Mouse (Mus musculus): ENCODE results near the gene Gm9918. TPM values are rescaled to one million over a fixed set of nuclear protein-coding genes. Genes with fewer than 3 reads are reported as not detected.

Gm9918 gene
- polyA plus RNA-seq, 1 experiment from 2014 or later = 0.09 TPM

Other genes starting within 250 kb of the Gm9918 start
- gene Krt18, start 242.4 kb upstream of the Gm9918 start, polyA plus RNA-seq (2015; fragmentation: Nextera tagmentation; extraction: Ambion mirVana) = 1.9 and 300 TPM in 2 replicates
- 72.6 and 87.1 TPM in 2 replicates for gene Eif4b, start 196.8 kb upstream of the Gm9918 start, polyA plus RNA-seq (2015; fragmentation: Nextera tagmentation; extraction: Ambion mirVana)
- gene Tns2, start 170.2 kb upstream of the Gm9918 start, polyA plus RNA-seq (2015; fragmentation: Nextera tagmentation; extraction: Ambion mirVana) = 9.8 and 13.7 TPM in 2 replicates
- gene Spryd3, start 134.3 kb upstream of the Gm9918 start, polyA plus RNA-seq (2015; fragmentation: Nextera tagmentation; extraction: Ambion mirVana) = 83.6 and 96.0 TPM in 2 replicates
- 3.2 and 3.5 TPM in 2 replicates for gene Igfbp6, start 126.2 kb upstream of the Gm9918 start, polyA plus RNA-seq (2015; fragmentation: Nextera tagmentation; extraction: Ambion mirVana)
- gene Soat2, start 120.0 kb upstream of the Gm9918 start, polyA plus RNA-seq (2015; fragmentation: Nextera tagmentation; extraction: Ambion mirVana) = 0.06 and 0.68 TPM in 2 replicates
- gene Zfp740, start 67.3 kb upstream of the Gm9918 start, polyA plus RNA-seq (2015; fragmentation: Nextera tagmentation; extraction: Ambion mirVana) = 45.1 and 48.7 TPM in 2 replicates
- 33.6 and 43.7 TPM in 2 replicates for gene Csad, start 65.8 kb upstream of the Gm9918 start, polyA plus RNA-seq (2015; fragmentation: Nextera tagmentation; extraction: Ambion mirVana)
- gene Itgb7, start 38.6 kb upstream of the Gm9918 start, polyA plus RNA-seq (2015; fragmentation: Nextera tagmentation; extraction: Ambion mirVana) = 1.1 and 11.0 TPM in 2 replicates
- gene Rarg, start 13.0 kb upstream of the Gm9918 start, polyA plus RNA-seq (2015; fragmentation: Nextera tagmentation; extraction: Ambion mirVana) = 7.8 and 11.9 TPM in 2 replicates
- gene Mfsd5, start 8.9 kb downstream of the Gm9918 start, polyA plus RNA-seq (2015; fragmentation: Nextera tagmentation; extraction: Ambion mirVana) = 59.5 and 62.7 TPM in 2 replicates
- 2.8 and 6.3 TPM in 2 replicates for gene Espl1, start 25.7 kb downstream of the Gm9918 start, polyA plus RNA-seq (2015; fragmentation: Nextera tagmentation; extraction: Ambion mirVana)
- gene Pfdn5, start 55.6 kb downstream of the Gm9918 start, polyA plus RNA-seq (2015; fragmentation: Nextera tagmentation; extraction: Ambion mirVana) = 427 and 485 TPM in 2 replicates
- gene Myg1, start 61.1 kb downstream of the Gm9918 start, polyA plus RNA-seq (2015; fragmentation: Nextera tagmentation; extraction: Ambion mirVana) = 83.7 and 96.4 TPM in 2 replicates
- gene Aaas, start 80.2 kb downstream of the Gm9918 start, polyA plus RNA-seq (2015; fragmentation: Nextera tagmentation; extraction: Ambion mirVana) = 30.4 and 49.7 TPM in 2 replicates
- 0.88 and 0.95 TPM in 2 replicates for gene Sp7, start 96.6 kb downstream of the Gm9918 start, polyA plus RNA-seq (2015; fragmentation: Nextera tagmentation; extraction: Ambion mirVana)
- 3.0 and 3.9 TPM in 2 replicates for gene Sp1, start 135.6 kb downstream of the Gm9918 start, polyA plus RNA-seq (2015; fragmentation: Nextera tagmentation; extraction: Ambion mirVana)
- gene Amhr2, start 174.8 kb downstream of the Gm9918 start, polyA plus RNA-seq (2015; fragmentation: Nextera tagmentation; extraction: Ambion mirVana) = 0.83 and 1.1 TPM in 2 replicates
- gene Prr13, start 188.5 kb downstream of the Gm9918 start, polyA plus RNA-seq (2015; fragmentation: Nextera tagmentation; extraction: Ambion mirVana) = 80.9 and 87.7 TPM in 2 replicates
- gene Pcbp2, start 200.0 kb downstream of the Gm9918 start, polyA plus RNA-seq (2015; fragmentation: Nextera tagmentation; extraction: Ambion mirVana) = 117 and 143 TPM in 2 replicates
- gene Gm10337, start 233.2 kb downstream of the Gm9918 start, polyA plus RNA-seq (2015; fragmentation: Nextera tagmentation; extraction: Ambion mirVana) = 6.2 and 6.4 TPM in 2 replicates
- 49.1 and 57.4 TPM in 2 replicates for gene Map3k12, start 246.5 kb downstream of the Gm9918 start, polyA plus RNA-seq (2015; fragmentation: Nextera tagmentation; extraction: Ambion mirVana)
- gene Tarbp2, start 247.6 kb downstream of the Gm9918 start, polyA plus RNA-seq (2015; fragmentation: Nextera tagmentation; extraction: Ambion mirVana) = 93.7 and 98.4 TPM in 2 replicates

All from neural tube, embryonic 15.5 days (tissue).